Mouse (Mus musculus) heart, embryonic 10.5 days (tissue): ENCODE data around the gene Mapk9. TPM values are rescaled to one million over a fixed set of nuclear protein-coding genes. Genes with fewer than 3 reads are reported as not detected.
"Not testable (repeated sequence)": the region's sequence is repeated elsewhere in the genome, so short reads cannot be mapped to it uniquely, and the experiment has no call there.

Experiments used
- DNase-seq: peaks from one replicate; pipeline ENCODE4 v3.0.0-alpha.2; 2017; ENCODE audit warnings: low spot score
- H3K27ac ChIP-seq: fragments of 300-500 bp; sonication (generic); 2 replicates; pipeline ENCODE4 v1.5.1; 2016; ENCODE audit warnings: mild to moderate bottlenecking
- H3K27me3 ChIP-seq: fragments of 300-500 bp; sonication (generic); 2 replicates; pipeline ENCODE4 v1.6.1; 2016; ENCODE audit warnings: mild to moderate bottlenecking; ENCODE audit not compliant: poor library complexity, insufficient read depth, severe bottlenecking
- H3K36me3 ChIP-seq: fragments of 300-500 bp; sonication (generic); 2 replicates; pipeline ENCODE4 v1.6.1; 2016; ENCODE audit warnings: mild to moderate bottlenecking, moderate library complexity
- H3K4me1 ChIP-seq: fragments of 300-500 bp; sonication (generic); 2 replicates; pipeline ENCODE4 v1.6.1; 2016; ENCODE audit warnings: mild to moderate bottlenecking
- H3K4me3 ChIP-seq: fragments of 300-500 bp; sonication (generic); 2 replicates; pipeline ENCODE4 v1.5.1; 2016; ENCODE audit warnings: mild to moderate bottlenecking, moderate library complexity
- H3K9me3 ChIP-seq: fragments of 300-500 bp; sonication (generic); 2 replicates; pipeline ENCODE4 v1.6.1; 2016; ENCODE audit warnings: mild to moderate bottlenecking, moderate library complexity
- WGBS: fragments of 180-500 bp; shearing (Covaris S2); methylation state at CpG from one replicate; pipeline ENCODE4 v1.1.7; 2016; 5-methylcytosine and 5-hydroxymethylcytosine counted together
- polyA plus RNA-seq: library from polyadenylated mRNA; unstranded; fragments of >200 nt; fragmentation: Nextera tagmentation; extraction: Ambion mirVana; gene quantifications from 2 replicates; pipeline ENCODE4 v1.2.1, GENCODE M21; 2016

Mapk9 gene
- 30.2 and 31.5 TPM in 2 replicates for polyA plus RNA-seq

- no peaks in the 10 kb centered on the region for H3K27me3 ChIP-seq
- H3K9me3 ChIP-seq: no peaks in the 10 kb centered on the region
- peak; percentile 99 for DNase-seq
- peaks cover 11% of the 10 kb centered on the region for H3K36me3 ChIP-seq
- H3K4me3 ChIP-seq: peak within 1 kb of the TSS; percentile 97
- peak within 1 kb of the TSS; percentile 95 for H3K27ac ChIP-seq
- under 1% methylated on average over 68 of the region's 68 CpGs for WGBS
- peaks cover 30% of the 10 kb centered on the region for H3K4me1 ChIP-seq
These were observed at the start of gene Mapk9 for GRCm38 (mm10) chr11:49846401-49847070. Gene Mapk9 (plus strand): TSS chr11:49846751.

- no peak for DNase-seq
- WGBS: 79% methylated on average over 6 of the region's 6 CpGs
- Histone ChIP-seq H3K27ac (no peak overlapping the region), H3K4me3 (no peak overlapping the region), H3K27me3 (no peaks in the 10 kb centered on the region), H3K9me3 (no peaks in the 10 kb centered on the region), H3K4me1 (peaks cover 25% of the 10 kb centered on the region), H3K36me3 (no peaks in the 10 kb centered on the region; the same call in 1 of the 2 replicates)
These were observed 47.6 kb upstream of the Mapk9 start for GRCm38 (mm10) chr11:49798931-49799330.

- 90% methylated on average over 4 of the region's 4 CpGs for whole genome bisulfite sequencing
- no peak overlapping the region for H3K4me3 ChIP-seq
These were observed 45.0 kb upstream of the Mapk9 start for GRCm38 (mm10) chr11:49801516-49801915.

GRCm38 (mm10) chr11:49803801-49804200 is 42.8 kb upstream of the Mapk9 start:
- Histone ChIP-seq H3K27ac (no peak overlapping the region), H3K4me3 (no peak overlapping the region)

More at GRCm38 (mm10) chr11:49801516-49801915, 45.0 kb upstream of the Mapk9 start:
- Histone ChIP-seq H3K4me1 (peaks cover 9% of the 10 kb centered on the region; the same call in 1 of the 2 replicates), H3K27me3 (no peaks in the 10 kb centered on the region), H3K9me3 (no peaks in the 10 kb centered on the region), H3K36me3 (peaks cover 3% of the 10 kb centered on the region; the same call in 1 of the 2 replicates), H3K27ac (no peak overlapping the region)
- no peak for DNase-seq

GRCm38 (mm10) chr11:49806218-49806617 is 40.3 kb upstream of the Mapk9 start:
- no peaks in the 10 kb centered on the region for H3K9me3 ChIP-seq
- DNase-seq: no peak
- H3K27ac ChIP-seq: no peak overlapping the region
- no peaks in the 10 kb centered on the region for H3K27me3 ChIP-seq
- H3K36me3 ChIP-seq: peaks cover 29% of the 10 kb centered on the region
- WGBS: 46% methylated on average over 3 of the region's 3 CpGs
- H3K4me3 ChIP-seq: no peak overlapping the region
- 0 out of 2 replicates have a peak, but pooled peaks cover 5% of the 10 kb centered on the region for H3K4me1 ChIP-seq

More at GRCm38 (mm10) chr11:49803801-49804200, 42.8 kb upstream of the Mapk9 start:
- DNase-seq: no peak
- peaks cover 10% of the 10 kb centered on the region; the same call in 1 of the 2 replicates for H3K36me3 ChIP-seq
- peaks cover 3% of the 10 kb centered on the region; the same call in 1 of the 2 replicates for H3K4me1 ChIP-seq
- H3K9me3 ChIP-seq: no peaks in the 10 kb centered on the region
- WGBS: 90% methylated on average over 4 of the region's 4 CpGs
- no peaks in the 10 kb centered on the region for H3K27me3 ChIP-seq

- H3K36me3 ChIP-seq: peaks cover 45% of the 10 kb centered on the region
- no peak overlapping the region for H3K27ac ChIP-seq
- 84% methylated on average over 9 of the region's 9 CpGs for WGBS
- H3K4me1 ChIP-seq: 0 out of 2 replicates have a peak, but pooled peaks cover 6% of the 10 kb centered on the region
- no peaks in the 10 kb centered on the region for H3K27me3 ChIP-seq
- no peaks in the 10 kb centered on the region for H3K9me3 ChIP-seq
- H3K4me3 ChIP-seq: no peak overlapping the region
- DNase-seq: no peak
These were observed 37.6 kb upstream of the Mapk9 start for GRCm38 (mm10) chr11:49808946-49809345.

GRCm38 (mm10) chr11:49810696-49811095 is 35.9 kb upstream of the Mapk9 start:
- 71% methylated on average over 7 of the region's 7 CpGs for WGBS
- not testable (repeated sequence) for H3K4me3 ChIP-seq, DNase-seq, H3K27me3 ChIP-seq, H3K27ac ChIP-seq, H3K9me3 ChIP-seq, H3K4me1 ChIP-seq
- H3K36me3 ChIP-seq: peaks cover 55% of the 10 kb centered on the region

- no peak for DNase-seq
- Histone ChIP-seq H3K4me3 (no peak overlapping the region), H3K4me1 (0 out of 2 replicates have a peak, but pooled peaks cover 6% of the 10 kb centered on the region), H3K36me3 (peaks cover 54% of the 10 kb centered on the region), H3K9me3 (no peaks in the 10 kb centered on the region), H3K27me3 (no peaks in the 10 kb centered on the region), H3K27ac (no peak overlapping the region)
- 54% methylated on average over 8 of the region's 8 CpGs for WGBS
These were observed 35.4 kb upstream of the Mapk9 start for GRCm38 (mm10) chr11:49811099-49811541.

- H3K4me1 ChIP-seq: 0 out of 2 replicates have a peak, but pooled peaks cover 6% of the 10 kb centered on the region
- H3K27ac ChIP-seq: no peak overlapping the region
- no peaks in the 10 kb centered on the region for H3K27me3 ChIP-seq
- H3K36me3 ChIP-seq: peaks cover 56% of the 10 kb centered on the region
- no peak for DNase-seq
- H3K9me3 ChIP-seq: no peaks in the 10 kb centered on the region
- H3K4me3 ChIP-seq: no peak overlapping the region
- WGBS: 75% methylated on average over 8 of the region's 8 CpGs
These were observed 34.7 kb upstream of the Mapk9 start for GRCm38 (mm10) chr11:49811879-49812278.

GRCm38 (mm10) chr11:49818869-49819566 is 27.5 kb upstream of the Mapk9 start:
- H3K4me1 ChIP-seq: no peaks in the 10 kb centered on the region
- no peaks in the 10 kb centered on the region for H3K27me3 ChIP-seq
- no peak overlapping the region for H3K4me3 ChIP-seq
- WGBS: 90% methylated on average over 15 of the region's 15 CpGs
- no peak overlapping the region for H3K27ac ChIP-seq
- no peak for DNase-seq
- peaks cover 34% of the 10 kb centered on the region for H3K36me3 ChIP-seq
- H3K9me3 ChIP-seq: no peaks in the 10 kb centered on the region

- Histone ChIP-seq H3K27ac (no peak overlapping the region), H3K4me3 (no peak overlapping the region), H3K4me1 (no peaks in the 10 kb centered on the region), H3K27me3 (no peaks in the 10 kb centered on the region), H3K9me3 (no peaks in the 10 kb centered on the region), H3K36me3 (peaks cover 37% of the 10 kb centered on the region)
- DNase-seq: no peak
- WGBS: 88% methylated on average over 7 of the region's 7 CpGs
These were observed 26.9 kb upstream of the Mapk9 start for GRCm38 (mm10) chr11:49819676-49820075.

- Histone ChIP-seq H3K27ac (no peak overlapping the region), H3K9me3 (no peaks in the 10 kb centered on the region), H3K36me3 (peaks cover 35% of the 10 kb centered on the region), H3K4me3 (no peak overlapping the region), H3K4me1 (no peaks in the 10 kb centered on the region), H3K27me3 (no peaks in the 10 kb centered on the region)
- WGBS: 92% methylated on average over 2 of the region's 2 CpGs
- no peak for DNase-seq
These were observed 25.6 kb upstream of the Mapk9 start for GRCm38 (mm10) chr11:49820928-49821327.

GRCm38 (mm10) chr11:49821546-49821945 is 25.0 kb upstream of the Mapk9 start:
- H3K27me3 ChIP-seq: no peaks in the 10 kb centered on the region
- no peaks in the 10 kb centered on the region for H3K4me1 ChIP-seq
- H3K4me3 ChIP-seq: no peak overlapping the region
- peaks cover 38% of the 10 kb centered on the region for H3K36me3 ChIP-seq
- H3K27ac ChIP-seq: no peak overlapping the region
- DNase-seq: no peak
- H3K9me3 ChIP-seq: no peaks in the 10 kb centered on the region
- 86% methylated on average over 2 of the region's 2 CpGs for WGBS
